Mouse (Mus musculus) gastrocnemius, adult 18-20 months (tissue): ENCODE measurements around the gene Zfyve27. TPM values are rescaled to one million over a fixed set of nuclear protein-coding genes. Genes with fewer than 3 reads are reported as not detected.

ENCODE experiments used
- DNase-seq: peaks from one replicate; pipeline ENCODE4 v3.0.0; 2021; ENCODE audit warnings: low spot score
- total RNA-seq, 2 experiments: library from RNA; stranded (reverse); gene quantifications; 2 replicates each; pipeline ENCODE4 v1.2.3; 2021

Zfyve27 gene
- total RNA-seq, 2 experiments from 2014 or later, result 11.6 to 12.9 TPM

GRCm38 (mm10) chr19:42176841-42177240 is 13.1 kb downstream of the Zfyve27 start:
- no peak for DNase-seq

GRCm38 (mm10) chr19:42177461-42177860 is 13.7 kb downstream of the Zfyve27 start:
- DNase-seq, result no peak

DNA sequence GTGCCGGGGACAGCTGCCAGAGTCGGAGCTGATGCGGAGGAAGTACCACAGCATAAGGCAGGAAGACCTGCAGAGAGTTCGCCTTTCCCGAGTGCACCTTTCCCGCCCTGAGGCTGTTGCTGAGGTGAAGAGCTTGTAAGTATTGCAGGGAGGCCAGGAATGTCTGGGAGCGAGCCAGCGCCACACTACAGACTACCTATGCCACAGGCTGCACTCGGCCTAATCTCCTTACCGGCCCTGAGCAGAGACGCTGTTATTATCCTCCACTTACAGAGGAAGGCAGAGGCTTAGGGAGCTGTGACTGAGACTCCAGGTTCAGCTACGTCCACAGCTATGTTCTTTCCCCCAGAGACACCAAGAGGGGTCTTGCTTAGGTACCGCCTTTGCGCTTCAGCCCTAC is 15.6 kb downstream of the Zfyve27 start:
- no peak for DNase-seq

GRCm38 (mm10) chr19:42182673-42183072 is 18.9 kb downstream of the Zfyve27 start:
- DNase-seq, result no peak

DNA sequence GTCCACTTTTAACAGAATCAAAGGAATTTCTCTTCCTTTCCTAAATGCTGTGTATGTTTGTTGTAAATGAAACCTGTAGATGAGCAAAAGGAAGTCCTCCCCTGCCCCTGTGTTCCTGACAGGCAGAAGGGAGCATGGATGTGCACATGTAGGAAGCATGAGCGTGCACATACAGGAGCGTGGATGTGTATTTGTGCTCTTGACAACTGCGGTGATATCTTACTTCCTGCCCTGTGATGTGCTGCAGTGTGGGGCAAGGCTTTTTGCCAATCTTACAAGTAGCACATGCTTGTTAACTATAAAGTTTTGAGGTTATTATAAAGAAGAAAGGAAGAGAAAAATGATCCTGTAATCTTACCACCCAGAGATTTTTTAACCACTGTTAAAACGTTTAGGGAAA is 26.0 kb downstream of the Zfyve27 start:
- DNase-seq, result no peak

GRCm38 (mm10) chr19:42190494-42190893 is 26.7 kb downstream of the Zfyve27 start:
- DNase-seq, result peak; percentile 52

DNA sequence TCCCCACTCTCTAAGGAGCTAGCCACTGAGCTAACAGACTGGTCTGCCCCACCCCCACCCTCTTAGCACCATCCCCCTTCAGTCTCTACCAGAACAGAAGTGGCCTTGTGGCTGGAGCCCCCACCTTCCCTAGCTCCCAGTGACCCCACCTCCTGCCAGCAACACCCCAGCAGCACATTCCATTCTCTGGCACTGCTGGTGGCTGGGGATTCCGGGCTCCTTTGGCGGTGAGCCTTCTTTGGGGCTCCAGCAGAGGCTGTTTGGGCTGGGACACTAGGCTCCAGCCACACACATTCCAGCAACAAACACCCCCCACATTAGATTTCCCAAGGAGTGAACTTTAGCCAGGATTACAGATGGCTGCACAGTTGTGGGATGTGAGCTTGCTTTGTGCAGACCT is 29.6 kb downstream of the Zfyve27 start:
- no peak for DNase-seq

- no peak for DNase-seq
Measured at GRCm38 (mm10) chr19:42196378-42196777, 32.6 kb downstream of the Zfyve27 start.

- no peak for DNase-seq
Measured at GRCm38 (mm10) chr19:42197066-42197465, 33.3 kb downstream of the Zfyve27 start.

DNA sequence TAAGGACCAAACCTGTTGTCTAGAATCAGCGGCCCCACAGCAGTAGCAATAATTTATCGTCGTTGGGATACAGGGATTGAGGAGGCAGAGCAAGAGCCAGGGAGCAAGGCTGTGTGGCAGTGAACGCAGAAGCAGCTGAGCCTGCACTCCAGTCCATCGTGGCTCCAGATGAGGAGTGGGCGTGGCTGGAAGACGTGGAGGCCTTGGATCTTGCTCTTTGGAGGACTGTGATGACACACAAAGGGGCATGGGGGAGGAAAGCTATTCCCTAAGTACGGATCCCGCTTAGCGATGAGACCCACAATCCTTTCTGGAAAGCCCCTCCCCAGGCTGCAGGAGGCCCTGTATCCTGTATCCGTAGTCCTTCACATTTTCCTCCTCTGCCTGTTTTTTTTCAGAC is 34.3 kb downstream of the Zfyve27 start:
- DNase-seq, result no peak

DNA sequence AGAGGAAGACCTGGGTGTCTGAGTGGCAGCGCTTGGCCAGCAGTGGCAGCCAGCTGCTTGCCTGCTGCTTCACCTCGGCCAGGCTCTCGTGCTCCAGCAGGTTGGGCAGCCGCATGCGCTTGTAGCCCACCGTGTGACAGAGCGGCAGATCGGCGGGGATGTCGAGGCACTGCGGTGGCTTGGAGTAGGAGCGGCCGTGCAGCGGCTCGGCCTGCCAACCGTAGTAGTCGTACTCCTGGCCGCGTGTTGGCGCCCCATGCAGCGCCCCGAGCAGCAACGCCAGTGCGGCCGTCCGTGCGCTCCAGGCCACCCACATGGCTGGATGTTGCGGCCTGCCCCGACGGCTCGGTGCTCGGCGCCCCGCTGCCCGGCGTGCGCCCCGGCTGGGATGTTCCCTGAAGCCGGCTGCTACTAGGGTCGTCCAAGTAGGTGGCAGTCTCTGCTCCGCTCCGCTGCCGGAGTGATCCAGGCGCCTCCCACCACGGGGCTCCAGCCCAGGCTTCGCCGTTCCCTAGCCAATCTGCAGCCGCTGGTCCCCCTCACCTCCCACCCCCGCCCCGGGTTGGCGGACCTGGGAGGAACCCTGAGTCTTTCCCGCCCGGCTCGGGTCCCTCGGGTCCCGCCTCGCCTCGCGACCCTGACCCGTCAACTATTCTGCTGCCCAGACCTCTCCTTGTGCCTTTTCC is 38.1 kb downstream of the Zfyve27 start, which contains the start of gene Sfrp5:
Sfrp5 (minus strand) TSS at position 557 of the 686 bp plus-strand sequence.
- DNase-seq, result no peak

GRCm38 (mm10) chr19:42202467-42202866 is 38.7 kb downstream of the Zfyve27 start:
- DNase-seq, result no peak

DNA sequence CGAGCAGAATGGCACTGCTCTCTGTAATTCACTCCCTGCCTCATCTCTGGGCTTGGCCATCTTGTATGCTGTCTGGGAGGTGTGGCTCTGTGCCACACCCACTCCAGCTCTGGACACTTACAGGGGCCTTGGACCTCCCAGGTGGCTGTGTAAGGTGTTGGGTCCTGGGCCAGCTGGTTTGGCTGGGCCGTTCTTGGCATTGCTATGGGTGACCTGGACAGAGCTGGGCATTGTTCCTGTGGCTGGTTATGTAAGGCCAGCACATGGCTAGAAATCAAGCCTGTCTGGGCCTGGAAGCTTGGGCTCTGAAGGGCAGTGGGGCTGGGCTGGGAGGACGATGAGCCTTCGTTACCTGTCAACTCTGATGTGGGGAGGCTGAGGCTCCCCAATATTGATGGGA is 40.6 kb downstream of the Zfyve27 start:
- DNase-seq, result no peak

DNA sequence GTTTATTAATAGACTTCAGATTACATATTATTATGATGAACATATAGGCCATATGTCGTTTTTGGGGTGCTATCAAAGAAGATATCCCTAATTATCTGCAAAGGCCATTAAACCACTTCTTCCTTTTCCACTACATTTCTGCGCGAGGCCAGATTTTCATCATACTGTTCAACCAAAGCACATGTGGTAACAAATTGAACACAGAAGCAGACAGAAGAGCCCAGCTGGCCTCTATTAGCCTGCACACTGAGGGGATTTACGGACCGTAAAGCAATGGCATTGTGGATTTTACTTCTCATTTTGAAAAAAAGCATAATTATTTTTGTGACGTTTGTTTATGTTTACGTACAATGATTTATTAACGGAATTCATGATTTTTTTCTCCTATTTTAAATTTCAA is 41.5 kb downstream of the Zfyve27 start:
- no peak for DNase-seq

DNA sequence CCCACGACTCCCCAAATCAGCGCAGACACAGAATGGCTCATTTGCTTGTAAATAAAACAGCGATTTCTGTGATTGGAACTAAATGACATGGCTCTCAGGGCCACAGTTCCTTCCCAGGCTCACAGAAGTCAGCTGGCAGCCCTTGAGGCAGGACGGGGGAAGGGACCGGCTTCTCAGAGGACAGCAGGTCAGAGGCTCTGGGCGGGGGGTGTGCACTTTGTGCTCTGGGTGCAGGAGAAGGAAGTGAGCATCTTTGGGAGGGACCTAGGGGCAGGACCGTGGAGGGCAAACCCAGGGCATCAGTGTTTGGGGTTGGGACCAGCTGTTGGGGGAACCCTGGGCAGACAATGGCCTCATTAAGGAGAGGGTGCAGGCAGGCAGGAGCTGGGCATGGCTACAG is 45.7 kb downstream of the Zfyve27 start:
- no peak for DNase-seq

- DNase-seq, result no peak
Measured at GRCm38 (mm10) chr19:42209976-42210375, 46.2 kb downstream of the Zfyve27 start.

DNA sequence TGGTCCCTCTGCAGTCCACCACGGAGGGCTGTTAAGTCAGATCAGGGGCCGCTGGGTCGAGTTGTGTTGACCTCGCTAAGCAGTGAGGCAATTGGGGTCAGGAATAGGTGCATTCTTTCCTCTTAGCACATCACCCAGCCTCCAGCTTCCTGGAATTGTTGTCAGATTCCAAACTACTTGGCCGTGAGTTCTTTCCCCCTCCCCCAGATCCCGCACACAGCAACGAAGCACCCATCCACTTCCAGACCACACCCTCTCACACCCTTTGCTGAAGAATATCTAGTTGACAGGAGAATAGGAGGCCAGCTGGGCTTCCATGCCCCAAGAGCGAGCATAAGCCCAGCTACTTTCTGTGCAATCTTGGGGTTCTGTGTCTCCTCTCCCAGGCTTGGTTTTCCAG is 48.2 kb downstream of the Zfyve27 start:
- DNase-seq, result no peak

- DNase-seq, result no peak
Measured at GRCm38 (mm10) chr19:42214601-42215000, 50.9 kb downstream of the Zfyve27 start.

DNA sequence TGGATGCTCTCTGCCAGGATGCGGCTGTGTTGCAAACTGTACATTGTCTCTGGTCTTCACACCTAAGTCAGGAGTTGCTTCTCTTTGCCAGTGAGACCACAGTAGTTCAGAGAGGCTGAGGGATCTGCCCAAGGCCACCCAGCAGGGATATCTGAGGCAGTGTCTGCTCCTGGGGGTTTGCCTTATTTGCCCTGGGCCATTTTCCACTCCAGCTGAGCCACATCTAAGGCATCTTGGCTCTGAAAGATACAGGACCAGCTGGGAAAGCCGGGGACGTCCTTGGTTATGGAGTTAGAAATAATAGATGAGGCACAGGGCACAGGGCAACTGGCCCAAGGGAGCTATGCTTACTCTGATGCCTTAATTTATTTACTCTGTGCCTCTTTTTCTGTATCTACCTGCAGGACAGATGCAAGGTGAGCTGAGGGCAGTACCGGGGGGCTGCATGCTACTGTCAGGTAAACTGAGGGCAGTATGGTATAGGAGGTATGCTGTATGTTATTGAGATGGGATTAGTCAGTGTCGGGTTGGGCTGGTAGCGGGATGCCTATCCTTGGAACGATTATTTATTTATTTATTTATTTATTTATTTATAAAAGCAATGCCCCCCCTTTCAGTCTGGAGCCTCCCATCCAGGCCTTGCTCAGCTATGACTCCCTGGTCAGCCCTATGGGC is 53.1 kb downstream of the Zfyve27 start:
- no peak for DNase-seq

- peak; percentile 49 for DNase-seq
Measured at GRCm38 (mm10) chr19:42217374-42217763, 53.6 kb downstream of the Zfyve27 start.

DNA sequence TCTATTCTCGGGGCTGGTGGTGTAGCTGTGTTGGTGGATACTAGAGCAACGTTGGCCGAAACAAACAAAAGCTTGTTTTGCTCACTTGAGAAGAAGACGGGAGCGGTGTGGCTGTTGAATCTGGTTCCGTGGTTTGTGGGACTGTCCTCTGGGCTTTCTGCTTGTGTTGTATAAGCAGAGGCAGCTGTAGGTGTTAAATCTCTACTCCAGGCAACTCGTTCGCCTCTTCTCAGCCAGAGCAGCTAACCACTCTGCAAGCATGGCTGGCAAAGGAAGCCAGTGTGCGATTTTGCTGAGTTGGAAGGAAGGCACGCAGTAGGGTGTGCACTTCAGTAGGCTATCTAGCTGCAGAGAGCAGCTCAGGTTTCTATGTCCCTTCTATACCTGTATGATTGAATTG is 62.7 kb downstream of the Zfyve27 start:
- no peak for DNase-seq

DNA sequence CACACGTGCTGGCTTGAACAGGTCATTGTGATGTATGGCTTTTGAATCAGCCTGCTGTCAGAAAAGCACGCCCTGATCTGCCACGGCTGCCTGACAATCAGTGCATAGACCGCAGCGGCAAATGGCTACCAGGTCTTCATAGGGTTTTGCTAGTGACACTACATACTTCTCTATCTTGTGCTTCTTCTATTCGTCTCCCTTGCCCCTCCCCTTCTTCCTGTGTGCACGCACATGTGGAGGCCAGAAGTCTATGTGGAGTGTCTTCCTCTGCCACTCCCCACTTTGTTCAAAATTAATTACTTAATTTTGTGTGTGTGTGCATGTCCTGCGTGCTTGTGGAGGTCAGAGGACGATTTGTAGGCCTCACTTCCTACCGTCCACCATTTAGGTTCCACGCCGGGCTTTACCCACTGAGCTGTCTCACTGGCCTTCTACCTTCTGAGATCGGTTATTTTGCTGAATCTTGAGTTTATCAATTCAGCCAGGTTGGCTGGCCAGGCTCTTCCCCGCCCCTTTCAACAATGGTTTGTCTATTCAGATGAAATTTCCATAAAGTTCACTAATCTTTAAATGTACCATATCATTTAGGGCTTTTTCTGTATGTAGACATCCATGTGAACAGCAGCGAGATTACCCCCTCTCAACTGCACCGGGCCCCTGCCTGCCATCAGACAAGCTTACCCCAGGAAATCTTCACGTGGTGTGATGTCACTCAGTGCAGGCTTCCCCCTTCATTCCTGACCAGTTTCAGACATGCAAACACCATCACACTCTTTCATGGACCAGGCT is 65.9 kb downstream of the Zfyve27 start:
- no peak for DNase-seq

GRCm38 (mm10) chr19:42230288-42230568 is 66.5 kb downstream of the Zfyve27 start:
- DNase-seq, result no peak
